Mouse (Mus musculus) intestine, embryonic 15.5 days (tissue): Measurements from ENCODE around the gene Pigb. TPM values are rescaled to one million over a fixed set of nuclear protein-coding genes. Genes with fewer than 3 reads are reported as not detected.
A peak's percentile ranks its signal among the peaks of the same experiment; 100 is the strongest.

Experiments used
- ATAC-seq: fragments of 200-750 bp; cut with Nextera tagmentation; 2 replicates; pipeline ENCODE4 v1.8.0; 2017; ENCODE audit warnings: moderate TSS enrichment, moderate library complexity
- H3K27ac ChIP-seq: fragments of 300-500 bp; sonication (generic); 2 replicates; pipeline ENCODE4 v1.5.1; 2015; ENCODE audit warnings: mild to moderate bottlenecking, inconsistent platforms
- H3K27me3 ChIP-seq: fragments of 300-500 bp; sonication (generic); replicated peaks from 2 replicates; pipeline ENCODE4 v1.6.1; 2015; ENCODE audit warnings: inconsistent platforms
- H3K36me3 ChIP-seq: fragments of 300-500 bp; sonication (generic); 2 replicates; pipeline ENCODE4 v1.6.1; 2015; ENCODE audit warnings: inconsistent platforms
- H3K4me1 ChIP-seq: fragments of 300-500 bp; sonication (generic); replicated peaks from 2 replicates; pipeline ENCODE4 v1.6.1; 2015; ENCODE audit warnings: inconsistent platforms
- H3K4me2 ChIP-seq: fragments of 300-500 bp; sonication (generic); replicated peaks from 2 replicates; pipeline ENCODE4 v1.6.1; 2015; ENCODE audit warnings: mild to moderate bottlenecking, inconsistent platforms
- H3K4me3 ChIP-seq: fragments of 300-500 bp; sonication (generic); replicated peaks from 2 replicates; pipeline ENCODE4 v1.5.1; 2015; ENCODE audit warnings: inconsistent platforms
- H3K9ac ChIP-seq: fragments of 300-500 bp; sonication (generic); 2 replicates; pipeline ENCODE4 v1.6.1; 2015; ENCODE audit warnings: inconsistent platforms
- H3K9me3 ChIP-seq: fragments of 300-500 bp; sonication (generic); 2 replicates; pipeline ENCODE4 v1.6.1; 2016; ENCODE audit warnings: inconsistent platforms
- WGBS: fragments of 180-500 bp; shearing (Covaris S2); methylation state at CpG from one replicate; pipeline ENCODE4 v1.1.7; 2015; 5-methylcytosine and 5-hydroxymethylcytosine counted together
- polyA plus RNA-seq: library from polyadenylated mRNA; unstranded; fragments of >200 nt; fragmentation: Nextera tagmentation; extraction: Ambion mirVana; gene quantifications from 2 replicates; pipeline ENCODE4 v1.2.1, GENCODE M21; 2015

Pigb gene
- polyA plus RNA-seq, 1 experiment from 2014 or later, result 14.0 TPM

DNA sequence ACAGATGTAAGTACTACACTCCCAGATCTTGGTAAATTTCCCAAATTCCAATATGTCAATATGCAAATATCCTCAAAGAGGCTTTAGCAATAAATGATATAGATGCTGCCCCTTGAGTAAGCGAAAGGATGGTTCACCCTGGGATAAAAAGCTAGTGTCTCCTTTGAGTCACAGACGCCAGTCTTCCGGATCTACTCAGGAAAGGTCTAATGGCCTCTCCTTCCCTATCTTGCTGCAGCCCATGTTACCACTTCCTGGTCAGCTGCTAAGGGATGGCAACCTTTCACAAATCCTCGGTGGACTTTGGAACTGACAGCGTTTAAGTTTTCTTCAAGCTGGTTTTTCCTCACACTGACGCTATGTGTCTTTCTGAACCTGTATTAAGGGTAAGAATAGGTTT lies 28.5 kb upstream of the Pigb start:
- H3K4me3 ChIP-seq, result no peak overlapping the region
- H3K9me3 ChIP-seq, result no peaks in the 10 kb centered on the region
- peak; percentile 57 for ATAC-seq
- no peaks in the 10 kb centered on the region for H3K36me3 ChIP-seq
- H3K27ac ChIP-seq, result peak overlapping the region; percentile 40; the same call in 1 of the 2 replicates
- no peak overlapping the region for H3K4me2 ChIP-seq
- H3K9ac ChIP-seq, result no peak overlapping the region
- H3K4me1 ChIP-seq, result peaks cover 17% of the 10 kb centered on the region
- H3K27me3 ChIP-seq, result no peaks in the 10 kb centered on the region
- WGBS, result 64% methylated on average over 6 of the region's 6 CpGs

DNA sequence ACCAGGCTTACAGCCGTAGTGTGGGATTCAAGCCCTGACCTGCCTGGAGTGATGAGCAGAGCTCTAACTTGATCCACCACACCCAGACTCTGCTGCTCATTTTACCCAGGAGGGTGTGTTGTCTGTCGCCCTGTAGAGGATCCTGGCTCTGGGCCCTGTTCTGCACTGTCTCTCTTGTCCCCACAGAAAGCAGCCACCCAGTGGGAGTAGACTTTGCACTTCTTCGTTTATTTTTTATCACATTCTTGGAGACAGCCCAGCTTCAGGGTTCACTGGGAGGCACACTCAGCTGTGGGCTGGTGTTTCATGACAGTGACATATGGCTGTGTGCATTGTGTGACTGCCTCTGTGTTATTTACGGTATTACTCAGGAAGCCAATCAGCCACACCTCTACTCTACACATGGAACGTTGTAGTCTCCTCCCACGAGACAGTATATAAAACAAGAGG lies 28.1 kb upstream of the Pigb start:
- peak overlapping the region; percentile 19 for H3K27ac ChIP-seq
- no peaks in the 10 kb centered on the region for H3K9me3 ChIP-seq
- H3K27me3 ChIP-seq, result no peaks in the 10 kb centered on the region
- no peak overlapping the region for H3K9ac ChIP-seq
- ATAC-seq, result peak; percentile 73
- H3K4me3 ChIP-seq, result no peak overlapping the region
- H3K4me2 ChIP-seq, result 0 out of 2 replicates have a peak overlapping the region, but pooled peaks have one; percentile 9
- WGBS, result 21% methylated on average over 6 of the region's 6 CpGs
- peaks cover 21% of the 10 kb centered on the region for H3K4me1 ChIP-seq
- H3K36me3 ChIP-seq, result no peaks in the 10 kb centered on the region

DNA sequence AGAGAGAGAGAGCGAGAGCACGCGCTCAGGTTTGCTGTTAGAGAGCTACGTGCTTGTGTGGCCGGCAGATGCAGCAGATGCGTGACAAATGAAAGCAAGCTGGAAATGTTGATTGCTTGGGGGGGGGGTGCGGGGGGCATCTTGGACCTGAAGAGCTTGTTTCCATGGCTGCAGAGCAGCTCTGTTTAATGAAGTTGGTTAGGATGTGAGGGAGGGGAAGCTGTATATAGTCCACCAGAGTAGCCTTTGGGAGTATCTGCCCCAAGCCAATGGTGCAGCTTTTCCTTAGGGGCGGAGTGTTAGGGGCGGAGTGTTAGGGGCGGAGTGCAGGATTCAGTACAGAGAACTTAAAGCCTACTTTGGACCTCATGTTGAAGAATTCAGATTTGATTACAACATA lies 26.9 kb upstream of the Pigb start:
- H3K4me3 ChIP-seq, result no peak overlapping the region
- H3K4me2 ChIP-seq, result peak overlapping the region; percentile 45
- 33% methylated on average over 10 of the region's 10 CpGs for WGBS
- H3K36me3 ChIP-seq, result no peaks in the 10 kb centered on the region
- H3K27ac ChIP-seq, result no peak overlapping the region
- H3K9ac ChIP-seq, result no peak overlapping the region
- H3K27me3 ChIP-seq, result no peaks in the 10 kb centered on the region
- peak; percentile 58 for ATAC-seq
- H3K4me1 ChIP-seq, result peaks cover 22% of the 10 kb centered on the region
- H3K9me3 ChIP-seq, result no peaks in the 10 kb centered on the region

DNA sequence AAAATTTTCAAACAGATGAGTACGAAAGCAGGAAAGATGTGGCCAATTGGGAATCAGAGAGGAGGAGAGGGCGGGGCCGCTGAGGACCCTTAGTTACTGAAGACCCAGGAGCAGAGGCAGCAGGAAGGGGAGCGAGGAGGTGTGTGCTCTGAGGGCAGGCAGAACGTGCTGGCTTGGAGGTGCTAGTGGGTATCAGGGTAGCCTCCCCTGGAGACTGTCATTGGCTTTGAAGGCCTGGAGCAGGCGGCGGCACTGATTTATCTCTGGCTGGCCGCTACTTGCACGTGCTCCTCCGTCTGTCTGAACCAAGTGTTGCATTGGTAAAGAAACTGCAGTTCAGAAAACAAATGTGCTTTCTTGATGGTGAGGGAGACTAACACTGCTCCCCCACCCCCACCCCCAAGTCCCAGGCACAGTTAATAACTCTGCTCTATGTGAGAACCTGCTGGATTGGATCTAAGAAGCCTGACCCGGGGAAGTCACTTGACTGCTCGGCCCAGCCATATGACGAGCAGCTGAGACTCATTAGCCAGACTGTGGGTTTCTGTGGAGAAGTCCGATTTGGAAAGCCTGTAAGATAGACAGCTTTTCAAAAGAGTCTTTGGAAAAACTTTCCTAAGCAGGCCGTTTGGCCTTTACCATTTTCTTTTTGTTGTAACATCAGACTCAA lies 23.6 kb upstream of the Pigb start:
- no peak overlapping the region for H3K4me3 ChIP-seq
- WGBS, result 26% methylated on average over 15 of the region's 15 CpGs
- H3K27ac ChIP-seq, result no peak overlapping the region
- no peak for ATAC-seq
- H3K9me3 ChIP-seq, result no peaks in the 10 kb centered on the region
- peak overlapping the region; percentile 40 for H3K4me2 ChIP-seq
- no peak overlapping the region for H3K9ac ChIP-seq
- peaks cover 19% of the 10 kb centered on the region for H3K4me1 ChIP-seq
- no peaks in the 10 kb centered on the region for H3K27me3 ChIP-seq
- H3K36me3 ChIP-seq, result no peaks in the 10 kb centered on the region

DNA sequence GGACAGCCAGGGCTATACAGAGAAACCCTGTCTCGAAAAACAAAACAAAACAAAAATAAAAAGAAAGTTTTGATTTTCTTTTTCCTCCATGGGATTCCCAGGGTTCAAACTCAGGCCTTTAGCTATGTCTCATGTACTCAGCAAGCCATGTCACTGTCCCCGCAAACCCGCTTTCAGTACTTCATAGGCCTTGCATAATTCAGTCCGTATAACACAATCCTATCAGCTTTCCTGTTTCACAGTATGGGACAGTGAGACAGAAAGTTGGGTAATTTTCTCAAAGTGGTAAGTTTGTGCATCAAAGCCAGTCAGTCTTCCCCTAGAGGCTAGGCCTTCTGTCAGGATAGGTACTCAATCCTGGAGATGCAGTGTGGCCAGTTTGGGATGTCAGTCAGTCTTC lies 19.0 kb upstream of the Pigb start:
- no peak overlapping the region for H3K4me2 ChIP-seq

DNA sequence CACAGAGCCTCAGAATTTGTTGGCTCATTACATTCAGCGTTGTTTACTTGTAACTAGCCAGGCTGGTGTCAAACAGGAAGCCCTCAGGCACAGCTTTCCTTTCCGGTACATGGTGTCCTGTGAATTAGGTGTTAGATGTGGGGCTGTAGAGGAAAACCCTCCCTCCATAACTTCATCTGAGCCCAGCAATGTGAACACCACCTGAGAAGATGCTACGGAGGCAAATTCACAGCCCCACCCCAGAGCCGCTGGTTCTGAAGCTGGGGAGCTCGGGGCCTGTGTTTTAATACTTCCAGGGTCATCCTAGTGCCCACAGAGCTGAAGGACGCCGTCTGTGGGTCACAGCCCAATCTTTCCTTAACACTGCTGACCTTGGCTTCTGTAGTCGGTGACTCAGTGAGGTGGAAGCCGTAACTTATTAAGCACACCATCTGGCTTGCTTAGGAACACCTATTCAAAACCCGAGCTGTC lies 15.3 kb upstream of the Pigb start:
- no peaks in the 10 kb centered on the region for H3K4me1 ChIP-seq
- no peaks in the 10 kb centered on the region for H3K36me3 ChIP-seq
- H3K9ac ChIP-seq, result no peak overlapping the region
- no peaks in the 10 kb centered on the region for H3K9me3 ChIP-seq
- ATAC-seq, result 0 out of 2 replicates have a peak, but pooled peaks have one; percentile 17
- H3K27ac ChIP-seq, result no peak overlapping the region
- H3K4me3 ChIP-seq, result no peak overlapping the region
- WGBS, result 55% methylated on average over 10 of the region's 10 CpGs
- no peaks in the 10 kb centered on the region for H3K27me3 ChIP-seq
- H3K4me2 ChIP-seq, result no peak overlapping the region

More for the DNA sequence above, 19.0 kb upstream of the Pigb start:
- H3K27ac ChIP-seq, result no peak overlapping the region
- no peaks in the 10 kb centered on the region for H3K27me3 ChIP-seq
- no peaks in the 10 kb centered on the region for H3K36me3 ChIP-seq
- no peak for ATAC-seq
- H3K9me3 ChIP-seq, result no peaks in the 10 kb centered on the region
- H3K9ac ChIP-seq, result no peak overlapping the region
- 0 out of 2 replicates have a peak, but pooled peaks cover 7% of the 10 kb centered on the region for H3K4me1 ChIP-seq
- H3K4me3 ChIP-seq, result no peak overlapping the region
- 89% methylated on average over 4 of the region's 4 CpGs for WGBS

- Histone ChIP-seq H3K4me3 (no peak overlapping the region), H3K4me2 (no peak overlapping the region), H3K27ac (no peak overlapping the region), H3K36me3 (no peaks in the 10 kb centered on the region), H3K4me1 (0 out of 2 replicates have a peak, but pooled peaks cover under 1% of the 10 kb centered on the region), H3K27me3 (no peaks in the 10 kb centered on the region), H3K9me3 (no peaks in the 10 kb centered on the region), H3K9ac (no peak overlapping the region)
- peak; percentile 38; the same call in 1 of the 2 replicates for ATAC-seq
- 49% methylated on average over 8 of the region's 8 CpGs for WGBS
Measured at GRCm38 (mm10) chr9:73050606-73051005, 10.4 kb upstream of the Pigb start.

- Histone ChIP-seq H3K9ac (no peak overlapping the region), H3K27ac (no peak overlapping the region), H3K9me3 (no peaks in the 10 kb centered on the region), H3K4me3 (no peak overlapping the region), H3K27me3 (no peaks in the 10 kb centered on the region), H3K4me1 (peaks cover 4% of the 10 kb centered on the region; the same call in 1 of the 2 replicates), H3K36me3 (no peaks in the 10 kb centered on the region), H3K4me2 (no peak overlapping the region)
- 26% methylated on average over 5 of the region's 5 CpGs for WGBS
- ATAC-seq, result no peak
Measured at GRCm38 (mm10) chr9:73049833-73050232, 9.7 kb upstream of the Pigb start.

GRCm38 (mm10) chr9:73048927-73049326 lies 8.7 kb upstream of the Pigb start:
- Histone ChIP-seq H3K9me3 (no peaks in the 10 kb centered on the region), H3K4me2 (no peak overlapping the region), H3K9ac (no peak overlapping the region), H3K36me3 (no peaks in the 10 kb centered on the region), H3K4me3 (no peak overlapping the region), H3K27ac (no peak overlapping the region), H3K4me1 (peaks cover 9% of the 10 kb centered on the region), H3K27me3 (no peaks in the 10 kb centered on the region)
- ATAC-seq, result no peak
- WGBS, result 31% methylated on average over 4 of the region's 4 CpGs

DNA sequence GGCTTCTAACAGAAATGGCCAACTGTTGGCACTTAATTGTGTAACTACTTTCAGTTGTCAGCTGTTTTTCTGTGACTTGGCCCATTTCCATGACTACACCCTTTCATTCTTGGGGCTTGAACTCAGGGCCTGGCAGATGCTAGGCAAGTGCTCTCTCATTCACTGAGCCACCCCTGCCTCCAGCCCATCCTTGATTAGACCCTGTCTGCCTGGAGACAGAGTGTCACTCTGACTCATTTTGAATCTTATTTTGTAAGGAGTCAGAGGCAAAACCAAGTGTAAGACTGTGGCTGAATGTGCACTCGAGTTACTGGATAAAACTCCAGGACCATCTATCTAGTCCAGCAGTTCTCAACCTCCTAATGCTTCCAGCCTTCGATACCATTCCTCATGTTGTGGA lies 7.7 kb upstream of the Pigb start:
- H3K4me1 ChIP-seq, result peaks cover 9% of the 10 kb centered on the region
- 88% methylated on average over 2 of the region's 2 CpGs for WGBS
- no peak overlapping the region for H3K4me3 ChIP-seq
- no peak overlapping the region; the same call in 1 of the 2 replicates for H3K9ac ChIP-seq
- H3K36me3 ChIP-seq, result no peaks in the 10 kb centered on the region
- no peak overlapping the region for H3K27ac ChIP-seq
- no peaks in the 10 kb centered on the region for H3K27me3 ChIP-seq
- no peak overlapping the region for H3K4me2 ChIP-seq
- H3K9me3 ChIP-seq, result no peaks in the 10 kb centered on the region
- no peak for ATAC-seq

DNA sequence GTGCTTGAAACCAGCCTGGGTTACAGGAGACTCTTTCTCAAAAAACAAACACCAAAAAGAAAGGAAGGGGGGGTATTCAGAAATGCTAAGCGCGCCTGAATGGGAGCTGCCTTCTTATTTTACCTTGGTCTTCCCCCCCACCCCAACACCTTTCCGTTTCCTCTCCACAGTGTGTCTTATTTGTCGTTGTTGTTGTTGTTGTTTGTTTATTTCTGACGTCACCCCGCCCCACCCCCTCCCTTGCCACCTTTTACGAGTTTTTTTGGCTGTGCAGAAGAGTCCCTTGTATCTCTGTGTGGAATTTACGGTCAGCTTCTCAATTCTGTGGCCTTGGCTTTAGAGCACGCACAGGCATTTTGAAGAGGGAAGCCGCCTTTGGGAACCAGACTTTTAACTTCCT lies 5.5 kb upstream of the Pigb start:
- peak overlapping the region; percentile 90 for H3K4me2 ChIP-seq
- H3K9ac ChIP-seq, result peak overlapping the region; percentile 48; the same call in 1 of the 2 replicates
- H3K27ac ChIP-seq, result no peak overlapping the region
- ATAC-seq, result no peak
- no peaks in the 10 kb centered on the region for H3K27me3 ChIP-seq
- H3K4me1 ChIP-seq, result peaks cover 11% of the 10 kb centered on the region
- no peaks in the 10 kb centered on the region for H3K9me3 ChIP-seq
- H3K36me3 ChIP-seq, result no peaks in the 10 kb centered on the region
- 65% methylated on average over 10 of the region's 10 CpGs for WGBS
- peak overlapping the region; percentile 49 for H3K4me3 ChIP-seq

DNA sequence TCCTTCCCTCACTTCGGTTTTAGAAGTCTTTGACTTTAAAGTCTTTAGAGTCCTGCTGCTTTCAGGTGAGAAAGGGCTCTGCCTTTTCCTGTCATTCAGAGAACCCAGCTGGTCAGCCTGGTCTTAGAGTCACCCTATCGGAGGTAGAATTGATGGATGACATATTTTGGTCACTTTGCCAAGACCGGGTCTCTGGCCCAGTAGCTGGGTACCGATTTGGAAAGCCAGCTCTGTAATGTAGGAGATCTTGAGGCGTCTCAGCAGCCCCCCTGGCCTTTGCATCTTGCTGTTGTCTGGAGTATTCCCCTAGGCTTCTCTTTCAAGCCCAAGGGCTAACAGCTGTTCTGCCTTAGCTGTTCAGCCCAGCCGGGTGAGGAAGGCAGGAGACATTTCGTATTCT lies 5.0 kb upstream of the Pigb start:
- Histone ChIP-seq H3K27ac (0 out of 2 replicates have a peak overlapping the region, but pooled peaks have one; percentile 4), H3K9ac (peak overlapping the region; percentile 48), H3K36me3 (no peaks in the 10 kb centered on the region), H3K4me3 (peak overlapping the region; percentile 49), H3K9me3 (no peaks in the 10 kb centered on the region), H3K4me1 (peaks cover 17% of the 10 kb centered on the region), H3K4me2 (peak overlapping the region; percentile 90), H3K27me3 (no peaks in the 10 kb centered on the region)
- ATAC-seq, result no peak
- WGBS, result 14% methylated on average over 7 of the region's 7 CpGs
